Mouse (Mus musculus) C2C12 (cell line): ENCODE data around the gene Fzd7. TPM values are rescaled to one million over a fixed set of nuclear protein-coding genes. Genes with fewer than 3 reads are reported as not detected.
"Not testable (repeated sequence)": the region's sequence is repeated elsewhere in the genome, so short reads cannot be mapped to it uniquely, and the experiment has no call there.

Source experiments
- H3K27me3 ChIP-seq: one replicate; pipeline ENCODE4 v1.6.1; 2011; ENCODE audit not compliant: control insufficient read depth, insufficient read depth, insufficient read length
- H3K36me3 ChIP-seq: one replicate; pipeline ENCODE4 v1.6.1; 2011; ENCODE audit not compliant: control insufficient read depth, insufficient read depth
- H3K4me3 ChIP-seq: one replicate; pipeline ENCODE4 v1.5.1; 2011; ENCODE audit warnings: mild to moderate bottlenecking, control low read depth; ENCODE audit not compliant: poor library complexity, insufficient read depth, severe bottlenecking
- H3K79me2 ChIP-seq: one replicate; pipeline ENCODE4 v1.6.1; 2011; ENCODE audit not compliant: control insufficient read depth, insufficient read depth
- H3K79me3 ChIP-seq: one replicate; pipeline ENCODE4 v1.6.1; 2011; ENCODE audit warnings: low read depth, control low read depth
- H3ac ChIP-seq: one replicate; pipeline ENCODE3; 2011; ENCODE audit warnings: low read depth; ENCODE audit not compliant: control insufficient read depth, insufficient read length
- CEBPB ChIP-seq: IDR thresholded peaks from one replicate; pipeline ENCODE4 v1.6.1; 2011; ENCODE audit warnings: low read depth, mild to moderate bottlenecking, control low read depth, moderate library complexity
- CTCF ChIP-seq: IDR thresholded peaks from one replicate; pipeline ENCODE4 v1.5.1; 2011; ENCODE audit not compliant: control insufficient read depth, insufficient read depth, insufficient read length
- FOSL1 ChIP-seq: IDR thresholded peaks from one replicate; pipeline ENCODE4 v1.8.0; 2011; ENCODE audit warnings: mild to moderate bottlenecking, low read length; ENCODE audit not compliant: poor library complexity, insufficient read depth, severe bottlenecking
- MAX ChIP-seq: IDR thresholded peaks from one replicate; pipeline ENCODE4 v1.6.1; 2011; ENCODE audit warnings: mild to moderate bottlenecking, control low read depth
- MYOD1 ChIP-seq: IDR thresholded peaks from one replicate; pipeline ENCODE4 v1.6.1; 2011; ENCODE audit warnings: low read depth; ENCODE audit not compliant: control insufficient read depth, insufficient read length
- MYOG ChIP-seq: IDR thresholded peaks from one replicate; pipeline ENCODE4 v1.6.1; 2011; ENCODE audit not compliant: control insufficient read depth, insufficient read length; ENCODE audit errors: extremely low read depth
- USF1 ChIP-seq: IDR thresholded peaks from one replicate; pipeline ENCODE4 v1.6.1; 2011; ENCODE audit warnings: low read depth, mild to moderate bottlenecking, control low read depth, moderate library complexity
- polyA plus RNA-seq: library from polyadenylated mRNA; unstranded; fragments of >200 nt; fragmentation: generic; extraction: Trizol; gene quantifications from one replicate; pipeline ENCODE4 v1.2.1, GENCODE M21; 2012; ENCODE audit warnings: missing spikeins

Fzd7 gene
- polyA plus RNA-seq, 1 experiment = 18.4 TPM

DNA sequence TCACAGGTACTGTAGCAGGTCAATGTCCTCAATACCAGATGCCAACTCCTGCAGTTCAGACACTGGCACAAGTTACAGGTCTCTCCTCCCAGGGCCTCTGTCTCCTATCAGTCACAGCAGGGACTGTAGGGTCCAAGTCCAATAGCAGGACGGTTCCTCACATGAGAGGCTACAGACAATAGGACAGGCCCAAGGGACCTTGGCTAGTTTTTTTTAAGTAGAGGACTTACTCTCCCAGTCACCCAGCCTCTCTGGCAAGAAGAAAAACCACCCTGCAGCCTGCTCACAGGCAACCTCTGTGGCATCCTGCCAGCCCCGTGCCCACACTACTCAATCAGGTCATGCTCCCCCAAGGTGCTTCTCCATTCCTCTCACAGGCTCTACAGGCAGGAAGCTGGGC, 43.0 kb upstream of the Fzd7 start:
- H3ac ChIP-seq = no peak overlapping the region
- H3K79me3 ChIP-seq = no peaks in the 10 kb centered on the region
- H3K79me2 ChIP-seq = no peaks in the 10 kb centered on the region
- H3K36me3 ChIP-seq = no peaks in the 10 kb centered on the region
- H3K4me3 ChIP-seq = no peak overlapping the region
- TF ChIP-seq USF1 (no peak), MAX (no peak), MYOG (no peak), CEBPB (no peak), FOSL1 (no peak), MYOD1 (no peak), CTCF (no peak)
- no peaks in the 10 kb centered on the region for H3K27me3 ChIP-seq

DNA sequence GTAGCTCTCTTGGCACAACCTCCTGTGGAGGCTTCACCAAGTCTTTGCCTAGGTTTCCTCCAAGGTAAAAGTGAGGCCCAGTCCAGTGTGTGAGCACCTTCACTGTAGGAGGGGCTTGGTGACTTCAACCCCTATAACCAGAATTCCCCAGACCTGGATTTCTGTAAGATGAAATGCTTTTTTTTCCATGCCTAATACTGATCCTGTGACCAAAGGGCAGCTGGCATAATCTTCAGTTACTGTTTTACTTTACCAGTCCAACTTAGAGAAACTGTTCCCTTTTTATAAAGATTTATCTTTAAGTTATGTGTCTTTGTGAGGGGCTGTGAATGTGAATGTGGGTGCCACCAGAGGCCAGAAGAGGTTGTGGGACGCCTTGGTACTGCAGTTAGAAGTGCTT, 42.3 kb upstream of the Fzd7 start:
- H3K4me3 ChIP-seq = no peak overlapping the region
- no peaks in the 10 kb centered on the region for H3K36me3 ChIP-seq
- H3K27me3 ChIP-seq = no peaks in the 10 kb centered on the region
- H3K79me2 ChIP-seq = no peaks in the 10 kb centered on the region
- TF ChIP-seq MAX = no peak
- no peak for TF ChIP-seq CEBPB
- no peak for TF ChIP-seq USF1
- no peak for TF ChIP-seq FOSL1
- no peak for TF ChIP-seq MYOG
- no peak overlapping the region for H3ac ChIP-seq
- H3K79me3 ChIP-seq = no peaks in the 10 kb centered on the region

DNA sequence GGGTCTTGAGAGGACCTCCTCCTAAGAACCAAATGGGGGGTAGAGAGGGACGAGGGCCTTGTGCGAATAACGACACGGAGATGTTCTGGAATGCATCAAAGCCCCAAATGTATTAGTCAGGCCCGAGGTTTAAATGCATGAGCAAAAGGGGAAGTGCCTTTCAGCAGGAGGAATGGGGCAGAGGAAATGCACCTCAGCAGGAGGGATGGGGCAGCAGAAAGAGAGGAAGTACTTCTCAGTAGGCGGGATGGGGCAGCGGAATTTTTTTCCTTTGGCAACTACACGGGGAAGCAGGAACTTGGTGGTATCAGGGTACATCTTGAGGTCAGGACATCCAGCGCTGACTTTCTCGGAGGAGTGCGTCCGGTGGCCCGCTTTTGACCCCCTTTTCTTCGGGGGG, 39.5 kb upstream of the Fzd7 start:
- H3K79me2 ChIP-seq, H3K27me3 ChIP-seq, H3K79me3 ChIP-seq, H3K36me3 ChIP-seq, H3K4me3 ChIP-seq, H3ac ChIP-seq: not testable (repeated sequence)

DNA sequence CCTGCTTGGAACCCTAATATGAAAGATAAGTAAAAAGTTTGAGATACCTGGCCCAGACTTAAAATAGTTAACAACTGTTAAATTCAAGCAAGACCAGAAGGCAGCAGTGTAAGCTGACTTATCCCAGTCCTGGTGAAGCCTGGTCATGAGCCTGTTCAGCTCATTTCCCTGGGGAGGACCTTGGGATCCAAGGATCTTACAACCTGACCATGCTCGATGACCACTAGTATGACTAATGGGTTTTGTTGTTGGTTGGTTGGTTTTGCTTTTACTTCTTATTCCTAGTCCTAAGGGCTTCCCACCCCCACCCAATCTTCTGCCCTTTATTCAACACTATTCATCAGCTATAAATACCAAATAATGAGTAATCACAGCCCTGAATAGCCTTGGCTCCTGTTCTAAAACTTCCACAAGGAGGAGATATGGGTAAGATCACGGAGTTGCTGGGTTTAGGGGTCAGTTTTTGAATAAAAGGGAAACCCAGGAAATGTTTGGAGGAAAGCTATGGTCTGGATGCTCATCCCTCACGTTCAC, 38.0 kb upstream of the Fzd7 start:
- Histone ChIP-seq H3K79me2 (no peaks in the 10 kb centered on the region), H3K4me3 (no peak overlapping the region), H3ac (no peak overlapping the region), H3K79me3 (no peaks in the 10 kb centered on the region), H3K27me3 (no peaks in the 10 kb centered on the region), H3K36me3 (no peaks in the 10 kb centered on the region)
- TF ChIP-seq MYOD1 (peak; percentile 27), FOSL1 (peak; percentile 25), CTCF (no peak), MAX (peak; percentile 55), USF1 (no peak), MYOG (no peak), CEBPB (no peak)

DNA sequence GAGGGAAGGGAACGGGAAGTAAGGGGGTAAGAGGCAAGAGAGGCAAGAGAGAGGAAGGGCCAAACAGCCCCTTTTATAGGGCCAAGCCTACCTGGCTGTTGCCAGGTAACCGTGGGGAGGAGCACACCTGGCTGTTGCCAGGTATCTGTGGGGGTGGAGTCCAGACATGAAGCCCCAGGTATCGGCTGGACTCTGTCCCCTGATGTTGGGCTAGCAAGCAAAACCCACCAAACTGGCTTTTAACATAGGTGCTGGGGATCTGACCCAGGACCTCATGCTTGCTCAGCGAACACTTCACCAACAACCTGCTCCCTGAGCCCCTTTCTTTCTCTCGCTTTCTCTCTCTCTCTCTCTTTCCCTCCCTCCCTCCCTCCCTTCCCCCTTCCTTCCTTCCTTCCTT, 37.0 kb upstream of the Fzd7 start:
- H3K4me3 ChIP-seq = no peak overlapping the region
- H3K79me3 ChIP-seq = no peaks in the 10 kb centered on the region
- no peaks in the 10 kb centered on the region for H3K27me3 ChIP-seq
- no peak overlapping the region for H3ac ChIP-seq
- H3K79me2 ChIP-seq = no peaks in the 10 kb centered on the region
- TF ChIP-seq MAX (no peak), CTCF (no peak), MYOG (no peak), USF1 (no peak), CEBPB (no peak), FOSL1 (no peak), MYOD1 (no peak)
- H3K36me3 ChIP-seq = no peaks in the 10 kb centered on the region

DNA sequence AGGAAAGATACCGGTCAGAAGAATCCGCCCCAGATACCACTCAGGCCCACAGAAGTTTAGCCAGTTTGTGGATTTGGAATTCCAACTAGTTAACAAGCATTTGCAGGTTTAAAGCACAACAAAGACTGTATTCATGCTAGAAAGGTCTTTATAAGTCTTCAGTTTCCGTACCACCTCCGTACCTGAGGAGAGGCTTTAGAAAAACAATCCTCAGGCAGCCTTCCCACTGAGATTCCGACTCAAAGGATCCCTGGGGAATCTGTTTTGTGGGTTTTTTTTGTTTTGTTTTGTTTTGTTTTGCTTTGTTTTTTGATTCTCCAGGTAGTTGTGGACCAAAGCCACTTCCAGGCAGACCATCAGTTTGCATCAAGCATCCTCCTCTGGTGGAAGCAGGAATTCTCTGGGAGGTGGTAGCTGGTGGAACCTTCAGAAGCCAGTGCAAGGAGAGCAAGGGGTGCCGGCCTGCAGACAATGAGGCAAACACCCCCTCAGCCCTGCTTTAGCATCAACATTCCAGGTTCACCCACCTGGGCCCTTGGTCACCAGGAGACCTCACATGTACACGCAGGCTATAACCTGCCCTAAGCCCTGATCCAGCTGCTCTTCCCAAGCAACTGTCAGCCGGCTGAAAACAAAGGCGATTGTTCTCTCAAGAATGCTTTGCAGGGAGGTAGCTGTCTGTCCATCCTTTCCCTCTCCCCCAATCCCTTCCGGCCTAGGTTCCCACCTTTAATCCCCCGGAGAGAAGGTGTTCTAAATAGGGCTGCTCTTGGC, 33.5 kb upstream of the Fzd7 start:
- no peaks in the 10 kb centered on the region for H3K27me3 ChIP-seq
- no peak overlapping the region for H3K4me3 ChIP-seq
- H3ac ChIP-seq = no peak overlapping the region
- no peaks in the 10 kb centered on the region for H3K79me3 ChIP-seq
- no peaks in the 10 kb centered on the region for H3K36me3 ChIP-seq
- TF ChIP-seq CEBPB (no peak), MYOD1 (no peak), CTCF (no peak), MYOG (no peak), MAX (no peak), FOSL1 (no peak)
- H3K79me2 ChIP-seq = no peaks in the 10 kb centered on the region
